Comparison of ENCODE assay signal across 10 mouse cellular contexts in genomic region chr10:19034764-19035163, GRCm38 (mm10). TPM values are rescaled to one million over a fixed set of nuclear protein-coding genes. Genes with fewer than 3 reads are reported as not detected.
A peak's percentile ranks its signal among the peaks of the same experiment; 100 is the strongest.
DNase-seq lines count a peak whose midpoint lies in the region; TF ChIP-seq lines count a peak whose summit lies in the region.
"Had no signal": no experiment of that assay in that cellular context is flagged by ENCODE, and none has a peak within 500 bp of the region (broad histone marks: within the 10 kb centered on the region; RNA-seq: fewer than 3 reads in every experiment).

No protein-coding gene starts in this region.

- no peak for TF ChIP-seq POLR2A in brain, embryonic 14.5 days (IDR thresholded peaks at IDR 0.05; ENCODE audit: borderline replicate concordance, extremely low read depth, insufficient read depth, insufficient read length, poor library complexity, severe bottlenecking)

- DNase-seq in heart, adult 11 months, result peak; percentile 90
- no peak for DNase-seq in heart, postnatal 36 days
- peak; percentile 2 to 15 for DNase-seq in kidney, adult 8-10 months
- no peak for DNase-seq in kidney, adult 11 months
- peak; percentile 66 for DNase-seq in 3T3-L1 (ENCODE audit: low read depth, low spot score)
- peak; percentile 71 for DNase-seq in brain, embryonic 14.5 days (ENCODE audit: low read depth)
- DNase-seq in urinary bladder, postnatal 36 days (ENCODE audit: low spot score in 2 of 2), result no peak
- DNase-seq: adrenal gland, adult 2 months; cerebellum, postnatal 36 days; thymus, postnatal 14 days had no signal

- intact Hi-C loops in heart, postnatal 36 days (cut with DNase I), result no loop called here

- TF ChIP-seq CTCF in brain, embryonic 14.5 days (IDR thresholded peaks at IDR 0.05; ENCODE audit: borderline replicate concordance, extremely low read depth, insufficient read depth, insufficient read length), result no peak

RNA-seq across cellular contexts. Expression of gene Tnfaip3, which starts 19.3 kb away (rescaled TPM):
- 1 to 10 TPM; 2.1 to 2.7 TPM for total RNA-seq in heart, postnatal 36 days (2021)
- 2.0 and 2.8 TPM in 2 replicates for polyA plus RNA-seq in brain, embryonic 14.5 days (2012; rRNA removed)

Comparison
In these comparisons a context has a peak if more than half of its experiments do, and no peak if none do; other contexts are left out.
1. DNase-seq: peak in heart, adult 11 months (single experiment), kidney, adult 8-10 months (2 of 2), 3T3-L1 (single experiment) and brain, embryonic 14.5 days (single experiment); none in heart, postnatal 36 days (0 of 2), kidney, adult 11 months (single experiment) and urinary bladder, postnatal 36 days (0 of 2).